Mouse (Mus musculus) CH12F3 (cell line): ENCODE results near the gene Pygl.

ENCODE experiments used
- in situ Hi-C: fragments of 300-500 bp; cut with MboI; formaldehyde crosslinking; loops from 2 replicates; pipeline ENCODE4 v1.14.3; 2020; ENCODE audit warnings: low sequenced_read_pairs

Gene Pygl

GRCm38 (mm10) chr12:70231294-70231693 is at the start of gene Pygl:
Gene Pygl, minus strand, starts transcription at chr12:70231488.
- in situ Hi-C loops, result no loop called here

GRCm38 (mm10) chr12:70280930-70281329 is 49.6 kb upstream of the Pygl start:
- in situ Hi-C loops, result no loop called here

DNA sequence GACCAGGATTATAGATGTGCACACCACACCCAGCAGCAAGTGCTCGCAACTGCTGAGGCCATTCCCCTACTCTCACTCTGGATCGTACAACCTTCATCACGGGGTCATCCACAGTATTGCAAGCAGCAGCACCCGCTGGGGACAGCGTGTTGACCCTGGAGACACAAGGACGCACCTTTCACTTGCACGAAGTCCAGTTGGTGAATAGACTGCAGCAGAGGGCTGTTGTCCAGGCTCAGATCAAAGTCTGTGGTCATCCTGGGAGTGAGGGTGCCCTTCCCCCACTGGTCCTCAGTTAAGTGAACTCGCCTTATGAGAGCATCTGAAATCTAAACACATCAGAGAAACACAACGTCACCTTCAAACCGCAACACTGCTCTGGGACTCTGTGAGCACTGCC is 49.1 kb upstream of the Pygl start:
- in situ Hi-C loops, result no loop called here

GRCm38 (mm10) chr12:70277071-70277939 is 46.0 kb upstream of the Pygl start:
- in situ Hi-C loops, result no loop called here

DNA sequence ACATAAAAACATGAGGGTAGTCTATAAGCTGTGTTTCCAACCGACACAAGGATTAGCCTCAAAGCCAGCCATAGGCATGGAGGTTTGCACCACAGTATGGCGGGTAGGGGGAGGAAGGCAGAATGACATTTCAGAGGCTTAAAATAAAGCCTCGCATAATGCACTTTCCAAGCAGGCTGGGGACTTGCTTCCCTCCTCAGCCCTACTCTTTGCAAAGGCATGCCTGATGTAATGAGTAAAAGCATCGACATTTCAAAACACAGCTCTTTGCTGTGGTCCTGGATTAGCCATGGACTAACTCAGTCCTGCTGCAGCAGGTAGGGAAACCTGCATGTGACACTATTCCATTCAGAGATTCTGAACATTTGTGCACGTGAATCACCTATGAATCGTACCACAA is 38.4 kb upstream of the Pygl start:
- in situ Hi-C loops, result no loop called here

GRCm38 (mm10) chr12:70267314-70267713 is 36.0 kb upstream of the Pygl start:
- in situ Hi-C loops, result no loop called here

GRCm38 (mm10) chr12:70266494-70266931 is 35.2 kb upstream of the Pygl start:
- in situ Hi-C loops, result no loop called here

DNA sequence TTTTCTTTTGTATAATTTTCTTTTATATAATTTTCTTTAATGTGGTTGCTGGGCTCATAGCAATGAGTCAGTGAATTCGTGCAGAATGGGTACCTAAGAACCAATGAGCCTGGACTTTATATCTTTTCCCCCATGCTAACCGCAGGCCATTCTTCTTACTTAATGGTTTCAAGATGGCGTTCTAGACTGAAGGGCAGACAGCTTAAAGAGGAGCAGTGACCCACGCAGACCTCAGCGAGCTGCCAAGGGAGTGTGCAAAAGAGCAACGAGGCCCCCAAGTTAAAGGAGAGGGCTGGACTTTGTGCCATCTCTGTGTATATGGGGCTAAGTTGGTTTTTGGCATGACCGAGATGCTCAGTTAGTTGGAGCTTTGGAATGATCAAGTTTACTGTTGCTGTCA is 32.4 kb upstream of the Pygl start:
- in situ Hi-C loops, result no loop called here

DNA sequence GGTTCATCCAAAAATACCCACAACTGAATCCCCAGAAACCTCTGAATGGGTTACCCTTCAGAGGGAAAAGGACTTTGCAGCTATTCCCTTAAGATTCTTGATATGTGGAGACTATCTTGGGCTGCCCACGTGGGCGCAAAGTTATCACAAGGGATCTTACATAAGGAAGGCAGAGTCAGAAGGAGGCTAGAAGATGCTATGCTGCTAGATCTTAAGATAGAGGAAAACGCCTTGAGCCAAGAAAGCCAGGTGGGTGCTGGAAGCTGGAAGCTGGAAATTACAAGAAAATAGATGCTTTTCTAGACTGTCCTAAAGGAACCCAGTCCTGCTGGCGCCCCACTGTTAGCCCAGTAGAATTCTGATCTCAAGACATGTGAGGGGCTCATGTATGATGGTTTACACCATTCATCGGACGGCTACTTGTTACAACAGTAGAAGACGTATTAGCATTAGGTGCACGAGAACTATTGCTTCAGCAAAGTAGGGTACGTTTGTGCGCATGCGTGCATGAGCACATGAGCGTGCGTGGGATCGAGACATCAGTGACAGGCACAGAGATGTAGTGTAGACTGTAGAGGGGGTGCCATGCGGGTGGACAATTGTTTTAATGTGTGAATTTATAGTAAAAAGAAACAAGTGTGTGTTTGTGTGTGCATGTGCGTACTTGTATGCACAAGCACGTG is 31.1 kb upstream of the Pygl start:
- in situ Hi-C loops, result no loop called here

DNA sequence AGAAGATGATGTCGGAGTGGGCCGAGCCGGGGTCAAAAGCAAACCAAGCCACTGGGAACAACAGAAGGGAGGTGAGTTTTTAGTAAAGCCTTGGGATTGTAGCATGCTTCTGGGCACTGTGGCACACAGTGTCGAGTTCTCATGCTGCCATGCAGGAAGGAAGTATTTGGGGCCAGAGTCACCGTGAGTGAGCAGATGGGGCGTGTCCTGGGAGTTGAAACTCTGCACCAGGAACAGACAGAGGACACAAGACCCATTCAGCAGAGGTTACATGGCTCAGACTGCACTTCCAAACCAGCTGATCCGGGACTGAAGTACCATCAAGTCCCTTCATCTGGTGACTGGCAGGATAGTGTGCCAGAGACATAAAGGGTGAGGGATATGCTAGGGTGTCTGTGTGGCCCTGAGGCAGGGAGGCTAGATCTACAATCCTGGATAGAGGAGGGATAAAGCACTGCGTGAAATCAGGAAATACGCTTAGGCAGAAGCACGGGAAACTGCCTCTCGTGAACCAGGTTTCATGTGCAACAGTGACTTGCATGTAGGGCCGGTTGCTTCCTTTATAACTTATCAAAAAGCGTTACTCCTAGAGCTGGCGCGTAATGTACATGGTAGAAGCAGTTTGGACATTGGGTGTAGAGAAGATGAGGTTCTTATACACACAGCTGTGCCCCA is 20.1 kb upstream of the Pygl start:
- in situ Hi-C loops, result no loop called here

GRCm38 (mm10) chr12:70249616-70250157 is 18.4 kb upstream of the Pygl start:
- in situ Hi-C loops, result no loop called here

DNA sequence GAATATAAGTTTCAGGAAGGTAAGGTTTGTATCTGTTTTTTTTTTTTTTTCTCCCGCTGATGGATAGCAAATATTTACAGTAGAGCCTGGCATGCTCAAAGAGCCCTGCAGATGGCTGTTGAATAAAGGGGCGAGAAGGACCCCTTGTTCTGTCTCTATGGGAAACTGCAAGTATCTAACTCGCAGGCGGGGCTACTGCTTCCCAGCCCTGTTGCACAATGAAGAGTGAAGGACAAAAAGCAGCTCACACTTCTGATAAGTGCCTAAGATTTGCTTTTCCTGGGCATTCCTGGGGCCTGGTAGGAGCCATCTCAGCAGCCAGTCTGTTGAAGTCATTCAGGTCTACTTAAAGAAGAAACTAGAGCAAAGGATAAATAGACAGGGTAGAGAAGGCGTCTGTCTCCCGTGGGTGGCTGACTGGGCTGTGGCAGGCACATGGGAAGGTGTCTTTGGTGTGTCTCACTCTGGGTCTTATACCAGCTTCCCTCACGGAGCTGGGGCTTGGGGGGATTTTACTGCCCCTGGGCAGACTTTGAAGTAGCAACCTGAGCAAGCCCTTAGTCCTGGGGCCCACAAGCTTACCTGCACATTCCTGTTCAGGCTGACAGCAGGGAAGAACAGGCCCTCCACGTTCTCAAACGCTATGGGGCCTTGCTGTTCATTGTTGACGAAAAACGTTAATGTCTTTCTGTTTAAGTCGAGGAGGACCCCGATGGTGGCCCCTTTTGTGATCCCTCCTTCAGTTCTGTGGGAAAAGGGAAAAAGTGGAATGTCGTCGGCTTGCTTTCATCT is 16.6 kb upstream of the Pygl start:
- in situ Hi-C loops, result no loop called here

DNA sequence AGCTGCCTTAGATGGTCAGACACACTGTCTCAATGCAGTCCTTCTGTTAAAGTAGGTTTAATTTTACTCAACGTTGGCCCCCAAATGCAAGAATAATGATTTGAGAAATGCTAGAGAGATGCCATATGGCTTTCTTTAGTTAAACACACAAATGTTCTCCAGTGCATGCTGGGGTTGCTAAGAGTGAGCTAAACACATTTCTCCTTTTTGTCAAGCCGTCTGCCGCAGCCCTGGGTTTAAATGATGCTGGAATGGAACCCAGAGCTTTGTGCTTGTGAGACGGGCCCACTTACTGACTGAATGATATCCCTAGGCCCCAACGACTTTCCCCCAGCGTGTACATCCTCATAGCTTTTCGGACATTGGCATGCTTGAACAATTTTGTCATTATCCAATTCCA is 11.3 kb upstream of the Pygl start:
- in situ Hi-C loops, result no loop called here

- in situ Hi-C loops, result no loop called here
Measured at GRCm38 (mm10) chr12:70239741-70240140, 8.5 kb upstream of the Pygl start.

DNA sequence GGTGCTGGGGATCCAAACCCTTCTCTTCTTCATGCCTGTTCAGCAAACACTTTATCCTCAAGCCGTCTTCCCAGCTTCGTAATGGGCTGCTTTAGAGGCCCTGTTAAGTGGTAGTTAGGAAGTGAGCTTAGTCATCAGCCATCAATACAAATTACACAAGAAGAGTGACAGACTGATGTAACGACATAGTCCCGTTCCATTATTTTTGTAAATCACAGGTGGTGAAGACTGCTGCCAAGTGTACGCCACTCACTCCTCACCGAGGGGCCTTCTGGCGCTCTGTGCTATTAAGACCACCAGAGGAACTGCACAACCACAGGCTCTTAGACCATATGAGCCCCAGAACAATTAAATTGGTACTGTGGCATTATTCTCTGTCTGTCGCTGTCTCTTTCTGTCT is 7.3 kb upstream of the Pygl start:
- in situ Hi-C loops, result no loop called here

DNA sequence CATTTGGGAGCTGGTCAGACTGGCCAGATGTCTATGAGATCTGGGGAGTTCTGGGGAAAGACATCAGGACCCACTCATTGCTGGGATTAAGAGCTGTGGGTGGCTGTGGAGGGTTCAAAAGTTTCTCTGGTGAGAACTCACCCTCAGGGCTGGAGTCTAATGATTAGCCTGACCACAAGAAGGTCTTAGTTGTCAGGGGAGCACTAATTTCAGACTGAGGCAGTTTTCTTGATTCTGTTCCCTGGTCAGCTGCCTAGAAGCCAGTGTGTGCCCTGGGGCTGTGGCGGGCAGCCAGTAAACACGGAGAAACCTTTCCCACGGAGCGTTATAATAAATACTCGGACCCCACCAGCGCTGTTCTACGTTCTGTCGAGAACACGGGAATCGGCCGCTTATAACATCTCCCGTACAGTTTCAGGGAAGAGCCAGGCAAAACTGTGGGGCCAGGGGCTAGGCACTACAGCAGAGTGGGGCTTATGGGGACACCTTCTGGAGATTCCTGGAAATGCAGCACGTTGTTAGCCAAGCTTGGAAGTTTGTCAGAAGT is 3.7 kb upstream of the Pygl start:
- in situ Hi-C loops, result no loop called here

- in situ Hi-C loops, result no loop called here
Measured at GRCm38 (mm10) chr12:70234411-70234810, 3.1 kb upstream of the Pygl start.

GRCm38 (mm10) chr12:70233637-70234315 is 2.5 kb upstream of the Pygl start:
- in situ Hi-C loops, result no loop called here

- in situ Hi-C loops, result no loop called here
Measured at GRCm38 (mm10) chr12:70232020-70232544, 794 bp upstream of the Pygl start.

- in situ Hi-C loops, result no loop called here
Measured at GRCm38 (mm10) chr12:70228155-70228554, 3.1 kb downstream of the Pygl start.
